Mouse (Mus musculus) thymus, adult 2 months (tissue): ENCODE results near the gene Ewsr1. TPM values are rescaled to one million over a fixed set of nuclear protein-coding genes. Genes with fewer than 3 reads are reported as not detected.

ENCODE experiments used
- DNase-seq: peaks from one replicate; pipeline ENCODE4 v3.0.0; 2021
- H3K27ac ChIP-seq: fragments of 200-500 bp; 2 replicates; pipeline ENCODE4 v1.5.1; 2012; ENCODE audit warnings: low read length, control low read depth; ENCODE audit not compliant: control insufficient read depth, insufficient read depth
- H3K27me3 ChIP-seq: fragments of 200-500 bp; 2 replicates; pipeline ENCODE4 v1.6.1; 2012; ENCODE audit warnings: mild to moderate bottlenecking, low read length, moderate library complexity, mixed read lengths; ENCODE audit not compliant: control insufficient read depth, insufficient read depth
- H3K36me3 ChIP-seq: fragments of 200-500 bp; 2 replicates; pipeline ENCODE4 v1.6.1; 2012; ENCODE audit warnings: mild to moderate bottlenecking, low read length, moderate library complexity; ENCODE audit not compliant: control insufficient read depth, insufficient read depth
- H3K4me1 ChIP-seq: fragments of 200-500 bp; replicated peaks from 2 replicates; pipeline ENCODE4 v1.6.1; 2012; ENCODE audit warnings: low read length; ENCODE audit not compliant: control insufficient read depth, insufficient read depth
- H3K4me3 ChIP-seq: fragments of 200-500 bp; 2 replicates; pipeline ENCODE4 v1.5.1; 2012; ENCODE audit warnings: mild to moderate bottlenecking, low read length, control low read depth, moderate library complexity; ENCODE audit not compliant: control insufficient read depth, insufficient read depth
- CTCF ChIP-seq: fragments of 200-500 bp; IDR thresholded peaks from 2 replicates; pipeline ENCODE4 v1.5.1; 2012; ENCODE audit warnings: mild to moderate bottlenecking, control low read depth, low read length, moderate library complexity, borderline replicate concordance; ENCODE audit not compliant: control insufficient read depth, poor library complexity, insufficient read depth; ENCODE audit errors: extremely low read depth
- POLR2A ChIP-seq: fragments of 200-500 bp; IDR thresholded peaks from 2 replicates; pipeline ENCODE4 v1.6.1; 2012; ENCODE audit warnings: mild to moderate bottlenecking, low read length, control low read depth, moderate library complexity; ENCODE audit not compliant: control insufficient read depth, poor library complexity, insufficient read depth; ENCODE audit errors: extremely low read depth
- WGBS: fragments of 180-500 bp; shearing (Covaris S2); methylation state at CpG from one replicate; pipeline ENCODE4 v1.1.7; 2018; 5-methylcytosine and 5-hydroxymethylcytosine counted together
- polyA plus RNA-seq: library from polyadenylated mRNA; depleted of rRNA; stranded (reverse); fragments of >200 nt; gene quantifications from 2 replicates; pipeline ENCODE4 v1.2.3, GENCODE M21; 2012

The Ewsr1 gene
- polyA plus RNA-seq, 1 experiment, result 1,289 TPM

GRCm38 (mm10) chr11:5074882-5075281 is 24.2 kb downstream of the Ewsr1 start:
- Histone ChIP-seq H3K36me3 (peaks cover 79% of the 10 kb centered on the region), H3K27me3 (no peaks in the 10 kb centered on the region), H3K4me1 (no peaks in the 10 kb centered on the region), H3K4me3 (no peak overlapping the region), H3K27ac (no peak overlapping the region)
- TF ChIP-seq POLR2A (no peak), CTCF (no peak)
- peak; percentile 43 for DNase-seq
- WGBS, result 81% methylated on average over 4 of the region's 4 CpGs

- 82% methylated on average over 9 of the region's 9 CpGs for WGBS
- Histone ChIP-seq H3K27me3 (peaks cover 14% of the 10 kb centered on the region), H3K27ac (no peak overlapping the region), H3K4me3 (no peak overlapping the region), H3K4me1 (peaks cover 6% of the 10 kb centered on the region), H3K36me3 (peaks cover 50% of the 10 kb centered on the region)
- no peak for DNase-seq
- TF ChIP-seq POLR2A (no peak), CTCF (no peak)
These were observed 30.7 kb downstream of the Ewsr1 start for GRCm38 (mm10) chr11:5068126-5068971.

GRCm38 (mm10) chr11:5067063-5067462 is 32.0 kb downstream of the Ewsr1 start:
- peaks cover 37% of the 10 kb centered on the region for H3K36me3 ChIP-seq
- TF ChIP-seq POLR2A, result no peak
- TF ChIP-seq CTCF, result no peak
- no peak for DNase-seq
- no peak overlapping the region for H3K4me3 ChIP-seq
- H3K27me3 ChIP-seq, result peaks cover 17% of the 10 kb centered on the region
- H3K27ac ChIP-seq, result no peak overlapping the region
- H3K4me1 ChIP-seq, result peaks cover 7% of the 10 kb centered on the region

- peaks cover 27% of the 10 kb centered on the region for H3K27me3 ChIP-seq
- H3K27ac ChIP-seq, result no peak within 1 kb of the TSS
- peak within 1 kb of the TSS; percentile 54 for H3K4me3 ChIP-seq
- TF ChIP-seq CTCF, result no peak
- no peak for TF ChIP-seq POLR2A
- peaks cover 17% of the 10 kb centered on the region for H3K4me1 ChIP-seq
- peak; percentile 46 for DNase-seq
- H3K36me3 ChIP-seq, result peaks cover 19% of the 10 kb centered on the region
- WGBS, result 3% methylated on average over 50 of the region's 50 CpGs
These were observed 33.8 kb downstream of the Ewsr1 start, which contains the start of gene Gas2l1 for GRCm38 (mm10) chr11:5065056-5065821. Gas2l1 (minus strand) TSS chr11:5065327.

- Histone ChIP-seq H3K36me3 (peaks cover 16% of the 10 kb centered on the region), H3K27me3 (peaks cover 32% of the 10 kb centered on the region), H3K4me3 (peak overlapping the region; percentile 54), H3K4me1 (peaks cover 17% of the 10 kb centered on the region), H3K27ac (no peak overlapping the region)
- WGBS, result 34% methylated on average over 38 of the region's 38 CpGs
- TF ChIP-seq CTCF, result 0 out of 2 replicates have a peak, but pooled peaks have one; percentile 5
- TF ChIP-seq POLR2A, result no peak
- DNase-seq, result no peak
These were observed 34.6 kb downstream of the Ewsr1 start for GRCm38 (mm10) chr11:5064282-5065055.
